11 mouse cellular contexts compared by ENCODE assay signal in genomic region chr7:100554939-100555338, GRCm38 (mm10). TPM values are rescaled to one million over a fixed set of nuclear protein-coding genes. Genes with fewer than 3 reads are reported as not detected.
DNase-seq lines count a peak whose midpoint lies in the region; ATAC-seq and TF ChIP-seq lines count a peak whose summit lies in the region.
"Had no signal": no experiment of that assay in that cellular context is flagged by ENCODE, and none has a peak within 500 bp of the region (broad histone marks: within the 10 kb centered on the region; RNA-seq: fewer than 3 reads in every experiment).

No protein-coding gene starts in this region.

- H3K27me3 ChIP-seq in heart, embryonic 10.5 days (ENCODE audit: insufficient read depth, poor library complexity, severe bottlenecking), result no peaks in the 10 kb centered on the region
- no peaks in the 10 kb centered on the region for H3K27me3 ChIP-seq in forebrain, embryonic 13.5 days
- H3K27me3 ChIP-seq in midbrain, postnatal 0 days (ENCODE audit: insufficient read depth, low read length), result no peaks in the 10 kb centered on the region
- H3K27me3 ChIP-seq: neural tube, embryonic 12.5 days had no signal

- no peaks in the 10 kb centered on the region for H3K9me3 ChIP-seq in heart, embryonic 10.5 days
- H3K9me3 ChIP-seq in forebrain, embryonic 13.5 days (replicated peaks), result no peaks in the 10 kb centered on the region
- no peaks in the 10 kb centered on the region for H3K9me3 ChIP-seq in midbrain, postnatal 0 days (ENCODE audit: low read length)
- H3K9me3 ChIP-seq: neural tube, embryonic 12.5 days had no signal

- H3K9ac ChIP-seq in forebrain, embryonic 13.5 days, result no peak overlapping the region; the same call in 1 of the 2 replicates
- H3K9ac ChIP-seq in midbrain, postnatal 0 days (replicated peaks; ENCODE audit: low read length, poor library complexity, severe bottlenecking), result no peak overlapping the region
- H3K9ac ChIP-seq: neural tube, embryonic 12.5 days had no signal

- H3K4me1 ChIP-seq in heart, embryonic 10.5 days, result peaks cover 25% of the 10 kb centered on the region
- peaks cover 13% of the 10 kb centered on the region for H3K4me1 ChIP-seq in forebrain, embryonic 13.5 days
- peaks cover 3% of the 10 kb centered on the region for H3K4me1 ChIP-seq in midbrain, postnatal 0 days (ENCODE audit: insufficient read depth, low read length)

- peaks cover 11% of the 10 kb centered on the region; the same call in 1 of the 2 replicates for H3K36me3 ChIP-seq in heart, embryonic 10.5 days
- peaks cover 3% of the 10 kb centered on the region; the same call in 1 of the 2 replicates for H3K36me3 ChIP-seq in forebrain, embryonic 13.5 days (ENCODE audit: poor library complexity, severe bottlenecking)
- H3K36me3 ChIP-seq in midbrain, postnatal 0 days (ENCODE audit: insufficient read depth, low read length), result peaks cover 5% of the 10 kb centered on the region; the same call in 1 of the 2 replicates
- H3K36me3 ChIP-seq: neural tube, embryonic 12.5 days had no signal

- no peak overlapping the region for H3K4me2 ChIP-seq in forebrain, embryonic 13.5 days
- no peak overlapping the region for H3K4me2 ChIP-seq in midbrain, postnatal 0 days (ENCODE audit: low read depth, low read length, poor library complexity, severe bottlenecking)

- ATAC-seq in forebrain, embryonic 13.5 days, result peak; percentile 45; the same call in 1 of the 2 replicates
- ATAC-seq in midbrain, postnatal 0 days (ENCODE audit: low FRiP score), result no peak

- 49% methylated on average over 5 of the region's 5 CpGs for WGBS in heart, embryonic 10.5 days
- 44% methylated on average over 5 of the region's 5 CpGs for WGBS in forebrain, embryonic 13.5 days
- 28% methylated on average over 5 of the region's 5 CpGs for WGBS in large intestine, adult 2 months
- WGBS in midbrain, postnatal 0 days, result 49% methylated on average over 5 of the region's 5 CpGs

- DNase-seq in heart, embryonic 10.5 days (ENCODE audit: low spot score), result no peak
- DNase-seq in heart, adult 18-20 months, result no peak
- peak; percentile 78 for DNase-seq in large intestine, adult 2 months (ENCODE audit: low read depth, low spot score)
- peak; percentile 21 for DNase-seq in midbrain, postnatal 0 days (ENCODE audit: low spot score)
- no peak for DNase-seq in lung, postnatal 25 days (ENCODE audit: low spot score)
- no peak for DNase-seq in frontal cortex, postnatal 10 days (ENCODE audit: low spot score in 2 of 2)
- no peak for DNase-seq in thymus, postnatal 0 days (ENCODE audit: low spot score)
- DNase-seq: B cell, adult 2 months had no signal

- H3K27ac ChIP-seq in heart, embryonic 10.5 days, result peak overlapping the region; percentile 86
- H3K27ac ChIP-seq in forebrain, embryonic 13.5 days, result peak overlapping the region; percentile 94
- peak overlapping the region; percentile 87 for H3K27ac ChIP-seq in midbrain, postnatal 0 days (ENCODE audit: low read depth, low read length)

- no peak overlapping the region for H3K4me3 ChIP-seq in heart, embryonic 10.5 days
- no peak overlapping the region for H3K4me3 ChIP-seq in forebrain, embryonic 13.5 days
- H3K4me3 ChIP-seq in midbrain, postnatal 0 days (ENCODE audit: low read depth, low read length), result no peak overlapping the region
- H3K4me3 ChIP-seq: neural tube, embryonic 12.5 days had no signal

- TF ChIP-seq CTCF in midbrain, postnatal 0 days (IDR thresholded peaks at IDR 0.05), result no peak

RNA-seq across cellular contexts. Expression of gene Coa4, which starts 18.1 kb away (rescaled TPM):
- polyA plus RNA-seq in heart, embryonic 10.5 days (2016; fragmentation: Nextera tagmentation; extraction: Ambion mirVana), result 26.4 and 31.3 TPM in 2 replicates
- 10 to 100 TPM; 16.2 to 17.6 TPM for total RNA-seq in heart, adult 18-20 months (2021)
- polyA plus RNA-seq in forebrain, embryonic 13.5 days (2015; fragmentation: Nextera tagmentation; extraction: Ambion mirVana), result 17.0 TPM in 2 replicates
- polyA plus RNA-seq in large intestine, adult 2 months (2012; rRNA removed), result 20.5 and 23.2 TPM in 2 replicates
- total RNA-seq in midbrain, postnatal 0 days (2014; rRNA removed), result 3.9 and 7.5 TPM in 2 replicates
- 5.7 and 6.5 TPM in 2 replicates for polyA plus RNA-seq in midbrain, postnatal 0 days (2015; fragmentation: Nextera tagmentation; extraction: Ambion mirVana)
- 18.4 and 18.6 TPM in 2 replicates for polyA plus RNA-seq in thymus, postnatal 0 days (2015; fragmentation: Nextera tagmentation; extraction: Ambion mirVana)

RNA-seq across cellular contexts. Expression of gene Dnajb13, which starts 40.2 kb away (rescaled TPM):
- 0.22 and 0.35 TPM in 2 replicates for polyA plus RNA-seq in heart, embryonic 10.5 days (2016; fragmentation: Nextera tagmentation; extraction: Ambion mirVana)
- under 1 TPM in 1 of 2 experiments, not detected in 1; 0.18 TPM for total RNA-seq in heart, adult 18-20 months (2021)
- 2.1 and 3.7 TPM in 2 replicates for polyA plus RNA-seq in forebrain, embryonic 13.5 days (2015; fragmentation: Nextera tagmentation; extraction: Ambion mirVana)
- 0.51 and 0.74 TPM in 2 replicates for polyA plus RNA-seq in large intestine, adult 2 months (2012; rRNA removed)
- total RNA-seq in midbrain, postnatal 0 days (2014; rRNA removed), result 4.1 and 4.3 TPM in 2 replicates
- polyA plus RNA-seq in midbrain, postnatal 0 days (2015; fragmentation: Nextera tagmentation; extraction: Ambion mirVana), result 2.9 and 3.2 TPM in 2 replicates
- 1.7 TPM in 2 replicates for polyA plus RNA-seq in thymus, postnatal 0 days (2015; fragmentation: Nextera tagmentation; extraction: Ambion mirVana)
- total RNA-seq: gastrocnemius, adult 18-20 months had no signal

RNA-seq across cellular contexts. Expression of gene Rab6a, which starts 52.3 kb away (rescaled TPM):
- 89.5 and 106 TPM in 2 replicates for polyA plus RNA-seq in heart, embryonic 10.5 days (2016; fragmentation: Nextera tagmentation; extraction: Ambion mirVana)
- 10 to 100 TPM; 60.2 to 63.9 TPM for total RNA-seq in heart, adult 18-20 months (2021)
- polyA plus RNA-seq in forebrain, embryonic 13.5 days (2015; fragmentation: Nextera tagmentation; extraction: Ambion mirVana), result 147 and 152 TPM in 2 replicates
- 17.2 and 27.5 TPM in 2 replicates for polyA plus RNA-seq in large intestine, adult 2 months (2012; rRNA removed)
- total RNA-seq in midbrain, postnatal 0 days (2014; rRNA removed), result 289 and 352 TPM in 2 replicates
- polyA plus RNA-seq in midbrain, postnatal 0 days (2015; fragmentation: Nextera tagmentation; extraction: Ambion mirVana), result 340 and 363 TPM in 2 replicates
- polyA plus RNA-seq in thymus, postnatal 0 days (2015; fragmentation: Nextera tagmentation; extraction: Ambion mirVana), result 44.4 and 47.4 TPM in 2 replicates

RNA-seq across cellular contexts. Expression of gene Mrpl48, which starts 53.2 kb away (rescaled TPM):
- polyA plus RNA-seq in heart, embryonic 10.5 days (2016; fragmentation: Nextera tagmentation; extraction: Ambion mirVana), result 75.7 and 78.8 TPM in 2 replicates
- total RNA-seq in heart, adult 18-20 months (2021), result 10 to 100 TPM; 63.9 to 78.5 TPM
- 67.6 and 69.9 TPM in 2 replicates for polyA plus RNA-seq in forebrain, embryonic 13.5 days (2015; fragmentation: Nextera tagmentation; extraction: Ambion mirVana)
- 15.7 and 19.2 TPM in 2 replicates for polyA plus RNA-seq in large intestine, adult 2 months (2012; rRNA removed)
- 33.9 and 47.8 TPM in 2 replicates for total RNA-seq in midbrain, postnatal 0 days (2014; rRNA removed)
- polyA plus RNA-seq in midbrain, postnatal 0 days (2015; fragmentation: Nextera tagmentation; extraction: Ambion mirVana), result 89.8 and 91.5 TPM in 2 replicates
- 102 TPM in 2 replicates for polyA plus RNA-seq in thymus, postnatal 0 days (2015; fragmentation: Nextera tagmentation; extraction: Ambion mirVana)

Comparison
In these comparisons a context has a peak if more than half of its experiments do, and no peak if none do; other contexts are left out.
1. DNase-seq: peak in large intestine, adult 2 months (single experiment) and midbrain, postnatal 0 days (single experiment); none in heart, embryonic 10.5 days (single experiment), heart, adult 18-20 months (0 of 2), lung, postnatal 25 days (single experiment), frontal cortex, postnatal 10 days (0 of 2) and thymus, postnatal 0 days (single experiment).
2. Peak in every context shown above with its lines, with median percentiles within 50 percentile points of each other: H3K27ac ChIP-seq.